Mouse (Mus musculus) frontal cortex, adult 2 months (tissue): ENCODE data around the gene Rapgef6. TPM values are rescaled to one million over a fixed set of nuclear protein-coding genes. Genes with fewer than 3 reads are reported as not detected.
A peak's percentile ranks its signal among the peaks of the same experiment; 100 is the strongest.
"Not testable (repeated sequence)": the region's sequence is repeated elsewhere in the genome, so short reads cannot be mapped to it uniquely, and the experiment has no call there.

Experiments
- DNase-seq, 2 experiments: peaks; one replicate each; pipeline ENCODE4 v3.0.0; 2022; ENCODE audit warnings: low spot score in 1 of 2; ENCODE audit errors: extremely low spot score in 1 of 2
- polyA plus RNA-seq: library from polyadenylated mRNA; depleted of rRNA; stranded (reverse); fragments of >200 nt; gene quantifications from 2 replicates; pipeline ENCODE4 v1.2.3, GENCODE M21; 2012

Rapgef6 gene
- polyA plus RNA-seq, 1 experiment = 21.4 TPM

DNA sequence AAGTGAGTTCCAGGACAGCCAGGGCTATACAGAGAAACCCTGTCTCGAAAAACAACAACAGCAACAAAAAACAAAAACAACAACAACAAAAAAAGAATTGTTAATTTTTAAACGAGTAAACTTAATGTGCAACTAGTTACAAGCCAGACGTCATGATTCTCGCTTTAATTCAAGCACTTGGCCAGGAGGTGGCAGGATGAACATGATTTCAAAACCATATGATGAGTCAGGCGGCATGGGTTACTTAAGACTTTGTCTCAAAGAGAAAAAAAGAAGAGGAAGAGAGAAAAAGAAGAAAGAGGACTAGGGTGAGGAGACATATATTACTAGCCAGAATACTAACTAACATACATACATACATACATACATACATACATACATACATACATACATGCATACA lies 40.1 kb downstream of the Rapgef6 start:
- peak; percentile 18 to 65 for DNase-seq

DNA sequence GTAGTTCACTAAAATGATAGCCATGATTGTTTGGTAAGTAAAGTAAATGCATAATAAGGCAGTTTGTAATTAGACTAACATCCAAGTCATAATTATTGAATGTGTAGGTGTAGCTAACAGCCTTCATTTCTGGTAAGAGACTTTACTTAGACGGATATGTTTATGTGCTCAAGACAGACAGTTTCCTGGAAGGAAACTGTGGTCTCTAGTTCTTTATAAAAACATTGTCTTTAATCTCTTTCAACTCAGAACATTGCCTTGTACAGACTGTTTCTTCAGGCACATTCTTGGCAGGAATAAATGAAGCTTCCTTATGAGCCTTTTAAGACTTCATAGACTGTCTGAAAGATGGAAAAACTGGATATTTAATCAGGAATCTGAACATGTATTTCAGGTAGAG lies 45.3 kb downstream of the Rapgef6 start:
- DNase-seq = no peak

DNA sequence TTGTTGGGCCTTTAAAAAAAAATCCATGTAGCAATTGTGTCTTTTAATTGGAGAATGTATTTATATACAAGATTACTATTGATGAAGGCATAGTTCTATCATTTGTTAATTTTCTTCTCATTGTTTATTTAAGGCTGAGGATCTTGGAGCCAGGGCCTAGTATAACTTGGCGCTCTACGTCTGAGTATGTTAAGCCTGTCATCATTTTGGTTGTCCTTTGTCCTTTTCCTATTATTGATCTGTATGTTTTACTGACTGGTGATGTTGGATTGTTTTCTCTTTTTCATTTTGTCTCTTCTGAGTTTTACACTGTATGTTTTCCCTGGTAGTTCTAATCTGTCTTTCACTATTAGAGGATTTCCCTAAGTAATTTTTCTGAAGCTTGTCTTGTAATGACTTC lies 52.1 kb downstream of the Rapgef6 start:
- DNase-seq = no peak

DNA sequence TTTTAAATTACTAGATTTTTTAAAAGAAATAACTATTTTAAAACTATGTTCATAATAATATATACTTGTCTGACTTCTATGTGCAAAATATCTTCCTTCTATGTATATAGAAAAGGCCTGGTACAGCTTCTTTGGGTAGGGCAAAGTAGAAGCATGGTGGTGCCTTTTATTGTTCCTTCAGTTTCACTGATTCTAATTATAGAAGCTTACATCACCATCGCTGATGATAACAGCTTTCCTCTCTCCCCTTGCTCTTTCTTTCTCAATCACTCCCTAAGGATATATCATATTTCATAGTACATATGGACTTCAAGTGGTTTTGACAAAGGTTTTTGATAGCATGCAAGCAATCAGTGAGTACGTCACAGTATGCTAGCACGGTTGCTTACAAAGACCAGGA lies 69.9 kb downstream of the Rapgef6 start:
- DNase-seq = no peak

DNA sequence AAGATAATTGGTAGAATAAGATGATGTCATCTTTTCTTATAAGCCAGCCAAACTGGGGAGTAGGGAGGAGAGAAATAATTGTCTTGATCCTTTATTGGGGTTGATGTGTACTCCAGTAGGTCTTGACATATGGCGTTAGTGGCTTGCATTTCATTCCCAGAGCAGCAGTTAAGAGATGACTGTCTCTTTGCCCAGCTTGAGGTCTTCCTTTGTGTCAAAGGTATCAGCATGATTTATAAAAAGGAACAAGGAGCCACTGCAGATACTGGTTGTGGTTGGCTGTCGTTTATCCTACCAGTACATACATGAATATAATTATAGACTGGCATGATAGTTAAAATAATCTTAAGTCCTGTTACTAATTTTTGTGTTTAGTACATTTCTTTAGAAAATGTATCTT lies 71.4 kb downstream of the Rapgef6 start:
- no peak for DNase-seq

DNA sequence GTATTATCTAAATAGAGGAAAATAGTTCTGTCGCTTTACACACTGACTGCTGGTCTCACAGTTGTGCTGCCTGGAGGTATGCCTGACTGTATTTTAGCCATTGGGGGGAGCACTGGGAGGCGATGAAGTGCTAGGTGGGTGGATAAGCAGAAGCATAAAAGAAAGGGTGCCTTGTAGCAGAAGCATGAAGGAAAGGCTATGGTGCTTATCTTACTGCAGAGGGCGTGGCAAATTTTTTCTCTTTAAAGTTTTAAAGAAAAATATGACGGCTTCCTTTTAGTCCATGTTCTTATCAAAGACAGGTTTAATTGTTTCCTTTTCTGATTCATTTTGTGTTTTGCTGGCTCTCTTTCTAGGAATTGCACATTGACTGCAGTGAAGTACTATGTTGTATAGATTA lies 72.4 kb downstream of the Rapgef6 start:
- DNase-seq = peak; percentile 17 to 57

DNA sequence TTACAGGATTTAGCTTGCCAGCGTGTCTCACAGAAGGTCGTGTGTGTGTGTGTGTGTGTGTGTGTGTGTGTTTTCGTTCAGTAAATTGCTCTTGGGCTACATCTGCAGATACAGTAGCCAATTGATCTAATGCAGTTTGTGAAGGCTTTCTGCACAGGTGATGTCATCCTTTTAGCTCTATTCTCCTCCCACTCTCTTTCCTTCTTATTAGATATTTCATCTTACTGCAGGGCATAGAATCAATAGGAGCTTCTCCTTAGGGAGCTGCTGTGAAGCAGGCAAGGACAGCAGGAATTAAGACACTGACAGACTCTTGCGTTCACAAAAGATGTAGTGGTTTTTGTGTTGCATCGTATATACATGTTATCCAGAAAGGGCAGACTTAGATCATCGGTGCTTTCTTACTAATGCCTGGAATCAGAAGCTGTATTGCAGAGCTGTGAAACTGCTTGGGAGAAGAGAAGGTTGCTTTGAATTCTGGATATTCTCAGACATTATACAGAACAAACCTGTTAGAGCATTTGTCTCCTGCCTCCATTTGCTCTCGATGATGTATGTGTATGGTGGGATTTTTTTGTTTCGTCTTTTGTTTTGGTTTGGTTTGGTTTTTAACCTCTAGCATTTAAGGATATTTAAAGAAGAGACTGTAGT lies 73.4 kb downstream of the Rapgef6 start:
- peak in 1 of 2 experiments; percentile 49 for DNase-seq

DNA sequence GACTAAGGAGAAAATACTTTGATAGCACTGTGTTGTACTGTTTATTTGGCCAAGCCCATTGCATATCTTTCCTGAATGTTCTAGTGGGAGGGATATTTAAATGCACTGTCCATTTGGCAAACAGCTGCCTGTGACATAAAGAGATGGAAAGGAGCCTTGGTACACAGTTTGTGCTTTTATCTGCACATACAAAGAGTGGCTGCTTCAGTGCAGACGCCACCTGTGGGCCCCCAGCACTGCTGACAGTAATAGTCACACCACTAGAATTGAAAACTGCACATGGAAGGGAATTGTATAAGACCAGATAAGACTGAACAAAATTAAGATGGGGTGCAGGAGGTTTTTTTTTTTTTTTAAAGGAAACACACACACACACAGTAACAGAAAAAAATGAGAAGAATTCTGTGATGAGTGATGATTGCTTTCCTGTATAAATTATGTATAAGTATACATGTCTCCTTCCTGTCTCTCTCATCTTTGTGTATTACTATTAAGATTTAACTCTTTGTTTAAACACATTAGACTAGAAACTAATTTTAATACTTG lies 75.3 kb downstream of the Rapgef6 start:
- DNase-seq = peak in 1 of 2 experiments; percentile 27

DNA sequence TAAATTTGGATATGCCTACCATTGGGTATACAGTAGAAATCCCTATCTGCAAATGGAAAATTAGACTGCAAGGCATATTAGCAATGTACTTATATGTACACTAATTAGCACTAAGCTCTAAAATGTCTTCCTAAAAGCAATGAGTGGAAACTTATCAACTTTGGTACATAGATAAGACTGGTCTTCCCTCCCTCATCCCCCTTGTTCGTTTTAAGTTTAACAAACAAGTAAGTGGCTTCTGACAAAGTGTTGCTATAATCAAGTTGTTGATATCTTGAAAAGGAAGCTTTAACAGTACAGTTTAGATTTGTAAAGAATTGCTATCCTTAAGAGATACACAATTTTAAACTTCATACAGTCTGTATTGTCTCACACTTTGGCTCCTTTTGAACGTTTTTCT lies 78.5 kb downstream of the Rapgef6 start:
- DNase-seq = no peak

DNA sequence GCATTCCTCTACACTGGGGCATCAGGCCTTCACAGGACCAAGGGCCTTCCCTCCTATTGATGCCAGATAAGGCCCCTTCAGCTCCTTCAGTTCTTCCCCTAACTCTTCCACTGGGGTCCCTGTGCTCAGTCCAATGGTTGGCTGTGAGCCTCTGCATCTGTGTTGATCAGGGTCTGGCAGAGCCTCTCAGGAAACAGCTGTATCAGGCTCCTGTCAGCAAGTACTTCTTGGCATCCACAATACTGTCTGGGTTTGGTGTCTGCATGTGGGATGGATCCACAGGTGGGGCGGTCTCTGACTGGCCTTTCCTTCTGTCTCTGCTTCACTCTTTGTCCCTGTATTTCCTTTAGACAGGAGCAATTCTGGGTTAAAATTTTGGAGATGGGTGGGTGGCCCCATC lies 80.1 kb downstream of the Rapgef6 start:
- DNase-seq = not testable (repeated sequence)

DNA sequence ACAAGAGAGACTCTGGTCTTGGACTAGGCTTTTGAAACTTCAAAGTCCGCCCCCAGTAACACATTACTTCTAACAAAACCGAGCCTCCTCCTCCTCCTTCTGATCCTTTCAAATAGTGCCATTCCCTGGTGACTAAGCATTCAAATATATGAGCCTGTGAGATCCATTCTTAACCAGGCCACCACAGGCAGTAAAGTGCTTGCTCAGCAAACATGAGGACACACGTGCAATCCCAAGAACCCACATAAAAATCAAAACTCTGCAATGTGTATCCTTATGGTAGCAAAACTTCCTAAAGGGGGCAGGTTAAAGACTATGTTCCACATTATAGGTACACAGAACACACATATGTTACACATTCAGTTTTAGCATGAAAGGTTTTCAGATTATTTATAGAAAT lies 81.8 kb downstream of the Rapgef6 start:
- no peak for DNase-seq

DNA sequence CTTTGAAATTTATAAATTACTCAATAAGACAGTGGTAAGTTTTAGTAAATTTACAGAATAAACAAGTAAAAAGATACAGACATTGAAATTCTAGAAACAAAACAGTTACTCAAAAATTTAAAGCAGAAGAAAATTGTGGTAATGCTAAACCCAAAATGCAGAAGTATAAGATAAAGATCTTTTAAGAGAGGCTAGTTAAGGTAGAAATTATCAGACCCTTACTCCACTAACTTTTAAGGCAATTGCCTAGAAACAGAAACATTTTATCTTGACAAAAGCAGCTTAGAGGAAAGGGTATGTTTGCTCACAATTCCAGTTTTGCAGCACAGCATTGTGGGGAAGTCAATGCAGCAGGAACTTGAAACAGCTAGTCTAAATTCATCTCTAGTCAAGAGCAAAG lies 91.0 kb downstream of the Rapgef6 start:
- DNase-seq = no peak

DNA sequence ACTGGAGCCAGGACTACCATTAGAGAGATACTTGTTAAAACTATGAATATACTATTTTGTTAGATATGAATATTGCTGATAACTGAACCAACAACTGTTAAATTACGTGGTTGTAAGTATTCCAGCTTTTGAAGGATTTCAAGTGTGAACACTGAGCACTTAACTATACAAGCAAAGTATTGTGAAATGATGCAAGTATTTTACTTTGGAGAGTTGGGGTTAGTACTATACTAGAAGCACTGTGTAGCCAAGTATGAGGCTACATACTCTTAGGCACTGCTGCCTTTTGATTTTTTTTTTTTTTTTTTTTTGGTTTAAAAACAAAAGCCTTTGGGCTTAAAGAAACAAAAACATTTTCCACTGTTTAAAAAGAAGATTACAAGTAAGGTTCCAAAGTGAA lies 91.9 kb downstream of the Rapgef6 start:
- no peak for DNase-seq

DNA sequence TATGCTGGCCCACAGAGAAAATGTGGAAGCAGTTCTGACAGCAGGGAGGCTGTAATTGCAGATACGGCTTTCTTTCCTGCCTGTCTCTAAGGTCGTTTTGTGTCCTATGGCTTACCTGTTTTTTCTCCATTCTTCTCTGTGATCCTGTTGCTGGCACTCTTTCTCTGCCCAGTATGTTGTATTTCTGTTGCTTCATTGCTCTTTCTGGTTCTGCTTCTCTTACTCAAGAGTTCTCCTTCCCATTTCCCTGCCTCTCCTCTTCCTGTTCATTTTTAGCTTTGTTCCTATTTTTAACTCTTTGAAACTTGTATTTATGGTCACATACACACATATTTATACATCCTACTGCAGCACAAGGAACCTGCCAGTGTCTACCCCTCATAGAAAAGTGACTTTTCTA lies 96.2 kb downstream of the Rapgef6 start:
- DNase-seq = no peak

DNA sequence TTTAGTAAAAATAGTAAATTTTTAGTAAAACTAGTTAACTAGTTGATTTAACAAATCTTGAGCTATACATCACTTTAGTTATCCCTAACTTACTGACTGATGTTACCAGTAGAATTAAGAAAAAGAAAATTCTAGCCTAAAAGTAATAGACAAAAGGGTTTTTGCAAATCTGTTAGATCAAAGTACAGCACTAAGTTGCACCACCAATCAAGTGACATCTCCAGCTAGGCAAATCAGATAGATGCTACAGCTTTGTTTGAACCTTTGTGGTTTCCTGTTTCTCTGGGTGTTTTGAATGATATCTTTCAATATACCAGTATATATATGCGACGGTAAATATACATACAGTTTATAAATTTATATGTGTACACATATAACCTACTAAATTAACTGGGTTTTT lies 99.1 kb downstream of the Rapgef6 start:
- DNase-seq = no peak

DNA sequence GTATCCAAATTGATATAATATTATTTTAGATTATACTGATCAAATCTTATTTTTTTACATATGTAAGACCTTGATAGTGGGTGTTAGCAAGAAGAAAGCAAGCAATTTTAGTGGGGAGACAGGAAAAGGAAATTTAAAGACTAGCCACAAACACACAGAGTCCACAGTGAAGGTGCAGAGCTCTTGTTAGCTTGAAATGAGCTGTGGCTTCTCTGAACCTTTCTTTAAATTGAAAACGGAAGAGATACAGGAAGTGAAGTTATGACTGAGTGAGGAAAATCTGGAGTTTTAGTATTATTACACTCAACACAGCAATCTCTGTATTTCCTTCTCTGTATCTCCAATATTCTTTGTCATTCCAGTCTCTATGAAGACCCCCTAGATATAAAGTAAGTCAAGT lies 104.3 kb downstream of the Rapgef6 start:
- no peak for DNase-seq

DNA sequence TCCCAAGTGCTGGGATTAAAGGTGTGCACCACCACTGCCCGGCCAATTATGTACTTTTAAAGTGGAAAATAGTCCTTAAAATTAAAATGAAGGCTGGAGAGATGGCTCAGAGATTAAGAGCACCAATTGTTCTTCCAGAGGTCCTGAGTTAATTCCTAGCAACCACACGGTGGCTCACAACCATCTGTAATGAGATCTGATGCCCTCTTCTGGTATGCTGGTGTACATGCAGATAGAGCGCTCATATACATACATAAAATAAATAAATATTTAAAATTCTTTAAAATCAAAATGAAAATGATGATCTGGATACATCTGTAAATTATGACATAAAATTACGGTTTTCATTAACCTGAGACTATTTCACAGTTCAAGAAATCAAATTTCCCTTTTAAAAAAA lies 123.8 kb downstream of the Rapgef6 start:
- no peak for DNase-seq

DNA sequence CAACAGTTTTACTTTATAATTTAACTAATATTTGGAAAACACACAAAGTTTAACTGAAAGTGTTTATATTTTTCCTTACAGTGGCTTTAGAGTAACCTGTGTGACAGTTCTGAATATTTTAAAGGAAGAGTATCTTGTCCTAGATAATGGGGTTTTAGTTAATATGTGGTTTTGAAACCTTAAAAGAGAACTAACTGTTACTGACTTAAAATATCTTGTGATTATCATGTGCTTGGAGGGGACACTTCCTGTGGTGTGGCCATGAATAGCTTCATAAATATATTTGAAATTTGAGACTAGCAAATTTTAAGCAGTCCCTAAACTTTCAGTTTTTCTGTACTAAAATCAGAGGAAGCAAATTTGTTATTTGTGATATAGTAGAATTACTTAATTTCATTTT lies 125.9 kb downstream of the Rapgef6 start:
- no peak for DNase-seq

DNA sequence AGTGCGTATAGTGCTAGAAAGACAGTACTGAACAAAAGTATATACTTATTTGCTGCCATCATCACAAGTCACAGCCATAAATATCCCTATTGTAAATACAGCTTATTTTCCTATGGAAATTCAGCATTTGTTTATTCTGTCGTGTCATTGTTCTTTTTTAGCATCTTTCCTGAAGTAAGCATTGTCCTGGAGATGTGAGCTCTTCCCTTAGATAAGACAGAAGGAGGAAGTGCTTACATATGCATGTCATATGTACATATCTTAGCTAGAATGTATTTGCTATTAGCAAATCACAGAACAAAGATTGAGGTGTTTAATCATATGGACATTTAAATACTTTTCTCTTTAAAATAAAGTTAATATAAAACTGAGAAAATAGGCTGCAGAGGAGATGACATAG lies 132.8 kb downstream of the Rapgef6 start:
- DNase-seq = no peak

DNA sequence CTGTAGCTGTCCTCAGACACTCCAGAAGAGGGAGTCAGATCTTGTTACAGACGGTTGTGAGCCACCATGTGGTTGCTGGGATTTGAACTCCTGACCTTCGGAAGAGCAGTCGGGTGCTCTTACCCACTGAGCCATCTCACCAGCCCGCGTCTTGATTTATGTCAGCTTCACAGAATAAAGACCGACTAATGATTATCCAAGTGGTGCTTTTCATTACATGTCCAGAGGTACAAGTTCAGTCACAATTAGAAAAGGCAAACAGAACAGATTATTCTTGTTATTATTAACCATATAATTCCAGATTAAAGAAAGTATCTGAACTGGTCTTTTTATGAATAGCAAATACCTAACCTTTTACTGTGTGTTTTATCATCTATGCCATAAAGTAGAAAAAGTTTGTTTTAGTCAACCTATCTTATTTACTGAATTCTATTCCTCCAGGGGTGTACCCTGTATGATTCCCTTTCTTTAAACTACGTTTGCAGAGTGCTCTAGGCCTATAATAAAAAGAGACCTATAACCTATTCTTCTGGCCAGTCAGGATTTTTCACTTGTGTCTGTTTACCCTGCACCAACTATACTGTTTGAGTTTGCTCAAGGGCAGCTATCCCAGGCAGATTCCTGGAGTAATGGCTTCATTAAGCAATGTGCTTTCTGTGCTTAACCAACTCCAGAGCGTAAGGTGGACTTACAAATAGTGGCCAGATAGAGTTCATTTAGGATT lies 151.1 kb downstream of the Rapgef6 start:
- no peak for DNase-seq

DNA sequence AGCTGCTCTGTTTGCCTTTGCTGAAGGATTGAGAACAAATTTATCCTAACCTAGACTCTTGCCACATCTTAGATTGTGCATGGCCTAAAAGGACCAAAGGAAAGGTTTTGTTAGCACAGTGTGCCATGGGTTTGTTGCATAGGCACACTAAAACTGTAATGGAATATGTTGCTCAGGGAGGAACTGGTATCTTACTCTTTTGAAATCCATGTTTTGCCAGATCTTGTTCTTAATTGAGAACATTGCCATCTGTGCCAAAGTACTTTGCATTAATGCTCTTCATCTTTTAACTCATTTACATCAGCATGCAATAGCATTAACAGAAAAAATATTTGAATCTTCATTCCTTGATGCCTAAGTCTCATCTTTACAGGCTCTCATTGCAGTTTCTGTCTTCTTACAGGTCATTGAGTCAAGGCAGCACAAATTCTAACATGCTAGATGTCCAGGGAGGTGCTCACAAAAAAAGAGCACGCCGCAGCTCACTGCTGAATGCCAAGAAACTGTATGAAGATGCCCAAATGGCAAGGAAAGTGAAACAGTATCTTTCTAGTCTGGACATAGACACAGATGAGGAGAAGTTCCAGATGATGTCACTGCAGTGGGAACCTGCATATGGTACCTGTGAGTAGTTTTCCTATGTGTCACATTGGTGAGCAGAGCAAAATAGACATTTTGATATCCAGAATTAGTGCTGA lies 153.3 kb downstream of the Rapgef6 start:
- peak in 1 of 2 experiments; percentile 26 for DNase-seq

DNA sequence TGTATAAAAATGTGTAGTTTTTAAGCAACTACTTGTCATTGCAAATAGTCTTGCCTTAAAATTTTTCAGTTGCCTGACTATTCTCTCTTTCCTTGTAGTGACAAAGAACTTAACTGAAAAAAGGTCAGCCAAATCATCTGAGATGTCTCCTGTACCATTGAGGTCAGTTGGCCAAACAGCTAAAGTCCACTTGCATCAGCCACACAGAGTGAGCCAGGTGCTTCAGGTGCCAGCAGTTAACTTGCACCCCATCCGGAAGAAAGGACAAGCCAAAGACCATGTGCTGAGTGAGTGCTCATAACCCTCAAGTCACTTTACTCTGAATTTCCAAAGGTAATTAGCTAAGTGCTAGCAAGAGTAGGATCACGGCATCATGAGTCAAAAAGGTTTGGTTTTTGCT lies 156.5 kb downstream of the Rapgef6 start:
- no peak for DNase-seq
